ENCODE assay signal across 17 mouse cellular contexts in genomic region chr2:10757202-10757840, GRCm38 (mm10).
DNase-seq lines count a peak whose midpoint lies in the region; ATAC-seq and TF ChIP-seq lines count a peak whose summit lies in the region.
"Had no signal": no experiment of that assay in that cellular context is flagged by ENCODE, and none has a peak within 500 bp of the region (broad histone marks: within the 10 kb centered on the region; RNA-seq: fewer than 3 reads in every experiment).

No protein-coding gene starts in this region.

- no peak for DNase-seq in hindbrain, embryonic 11.5 days (ENCODE audit: low spot score)
- no peak for DNase-seq in hindbrain, embryonic 10.5 days (ENCODE audit: low spot score)
- DNase-seq in embryonic facial prominence, embryonic 10.5 days (ENCODE audit: low spot score), result peak; percentile 20
- DNase-seq in left cerebral cortex, postnatal 4 days, result no peak
- no peak for DNase-seq in stomach, postnatal 0 days (ENCODE audit: low spot score)
- DNase-seq: B cell, adult 2 months; cerebellum, adult 18-20 months; gastrocnemius, adult 2 months; heart, postnatal 4 days; kidney, postnatal 10 days; lung, adult 2 months had no signal

- H3K9ac ChIP-seq in hindbrain, embryonic 11.5 days (ENCODE audit: low read depth, low read length), result no peak overlapping the region
- H3K9ac ChIP-seq in hindbrain, embryonic 13.5 days, result no peak overlapping the region
- no peak overlapping the region for H3K9ac ChIP-seq in midbrain, embryonic 16.5 days (ENCODE audit: low read depth, low read length)
- H3K9ac ChIP-seq in stomach, postnatal 0 days (ENCODE audit: low read length), result no peak overlapping the region
- H3K9ac ChIP-seq: limb, embryonic 15.5 days had no signal

- no peak for TF ChIP-seq CTCF in stomach, postnatal 0 days (IDR thresholded peaks at IDR 0.05; ENCODE audit: low read depth)

- H3K27ac ChIP-seq in hindbrain, embryonic 11.5 days (ENCODE audit: low read depth, low read length), result no peak overlapping the region
- no peak overlapping the region for H3K27ac ChIP-seq in hindbrain, embryonic 10.5 days
- no peak overlapping the region for H3K27ac ChIP-seq in embryonic facial prominence, embryonic 10.5 days (replicated peaks)
- H3K27ac ChIP-seq in hindbrain, embryonic 13.5 days, result no peak overlapping the region
- H3K27ac ChIP-seq in midbrain, embryonic 16.5 days (ENCODE audit: low read length), result no peak overlapping the region
- no peak overlapping the region for H3K27ac ChIP-seq in stomach, postnatal 0 days (replicated peaks)
- H3K27ac ChIP-seq: gastrocnemius, adult 2 months; heart, embryonic 10.5 days; limb, embryonic 15.5 days had no signal

- no peak overlapping the region for H3K4me2 ChIP-seq in hindbrain, embryonic 11.5 days (replicated peaks; ENCODE audit: low read depth, low read length)
- no peak overlapping the region for H3K4me2 ChIP-seq in hindbrain, embryonic 13.5 days
- H3K4me2 ChIP-seq in midbrain, embryonic 16.5 days (ENCODE audit: low read length), result no peak overlapping the region
- H3K4me2 ChIP-seq in stomach, postnatal 0 days (replicated peaks; ENCODE audit: low read depth), result no peak overlapping the region
- H3K4me2 ChIP-seq: limb, embryonic 15.5 days had no signal

- no peak for TF ChIP-seq EP300 in stomach, postnatal 0 days (optimal IDR thresholded peaks at IDR 0.05)

- ATAC-seq in hindbrain, embryonic 11.5 days (ENCODE audit: low FRiP score), result peak; percentile 78
- peak; percentile 82 for ATAC-seq in hindbrain, embryonic 13.5 days (ENCODE audit: low FRiP score)
- ATAC-seq in midbrain, embryonic 16.5 days, result peak; percentile 79
- ATAC-seq in stomach, postnatal 0 days (ENCODE audit: low FRiP score, low TSS enrichment), result no peak
- ATAC-seq in frontal cortex, adult (ENCODE audit: low TSS enrichment), result no peak

- no peaks in the 10 kb centered on the region for H3K9me3 ChIP-seq in hindbrain, embryonic 11.5 days (ENCODE audit: control insufficient read depth, low read length)
- H3K9me3 ChIP-seq in hindbrain, embryonic 10.5 days, result no peaks in the 10 kb centered on the region
- H3K9me3 ChIP-seq in embryonic facial prominence, embryonic 10.5 days, result no peaks in the 10 kb centered on the region
- H3K9me3 ChIP-seq in hindbrain, embryonic 13.5 days, result no peaks in the 10 kb centered on the region
- no peaks in the 10 kb centered on the region for H3K9me3 ChIP-seq in midbrain, embryonic 16.5 days (replicated peaks; ENCODE audit: control insufficient read depth, low read length, poor library complexity, severe bottlenecking)
- no peaks in the 10 kb centered on the region for H3K9me3 ChIP-seq in stomach, postnatal 0 days (ENCODE audit: control insufficient read depth, low read length)
- H3K9me3 ChIP-seq: heart, embryonic 10.5 days; limb, embryonic 15.5 days had no signal

- H3K36me3 ChIP-seq in hindbrain, embryonic 11.5 days (ENCODE audit: control insufficient read depth, insufficient read depth, low read length), result no peaks in the 10 kb centered on the region
- H3K36me3 ChIP-seq in hindbrain, embryonic 10.5 days, result no peaks in the 10 kb centered on the region
- H3K36me3 ChIP-seq in embryonic facial prominence, embryonic 10.5 days (replicated peaks), result no peaks in the 10 kb centered on the region
- no peaks in the 10 kb centered on the region for H3K36me3 ChIP-seq in hindbrain, embryonic 13.5 days
- no peaks in the 10 kb centered on the region for H3K36me3 ChIP-seq in midbrain, embryonic 16.5 days (ENCODE audit: control insufficient read depth, insufficient read depth, low read length)
- no peaks in the 10 kb centered on the region for H3K36me3 ChIP-seq in stomach, postnatal 0 days (ENCODE audit: control insufficient read depth, insufficient read depth, low read length)
- H3K36me3 ChIP-seq: heart, embryonic 10.5 days; limb, embryonic 15.5 days had no signal

- 53% methylated on average over 8 of the region's 8 CpGs for WGBS in hindbrain, embryonic 11.5 days
- 66% methylated on average over 8 of the region's 8 CpGs for WGBS in hindbrain, embryonic 10.5 days
- 48% methylated on average over 8 of the region's 8 CpGs for WGBS in embryonic facial prominence, embryonic 10.5 days
- 37% methylated on average over 8 of the region's 8 CpGs for WGBS in hindbrain, embryonic 13.5 days
- WGBS in midbrain, embryonic 16.5 days, result 15% methylated on average over 8 of the region's 8 CpGs
- 38% methylated on average over 8 of the region's 8 CpGs for WGBS in stomach, postnatal 0 days

- H3K27me3 ChIP-seq in hindbrain, embryonic 11.5 days (ENCODE audit: control insufficient read depth, insufficient read depth, low read length), result no peaks in the 10 kb centered on the region
- H3K27me3 ChIP-seq in hindbrain, embryonic 10.5 days (ENCODE audit: insufficient read depth, poor library complexity, severe bottlenecking), result no peaks in the 10 kb centered on the region
- no peaks in the 10 kb centered on the region for H3K27me3 ChIP-seq in embryonic facial prominence, embryonic 10.5 days (replicated peaks; ENCODE audit: low read depth, poor library complexity, severe bottlenecking)
- H3K27me3 ChIP-seq in hindbrain, embryonic 13.5 days, result no peaks in the 10 kb centered on the region
- no peaks in the 10 kb centered on the region for H3K27me3 ChIP-seq in midbrain, embryonic 16.5 days (ENCODE audit: control insufficient read depth, insufficient read depth, low read depth, low read length)
- no peaks in the 10 kb centered on the region for H3K27me3 ChIP-seq in stomach, postnatal 0 days (ENCODE audit: control insufficient read depth, insufficient read depth, low read length)
- H3K27me3 ChIP-seq: limb, embryonic 15.5 days had no signal

- intact Hi-C loops in left cerebral cortex, postnatal 4 days (cut with DNase I), result no loop called here

- H3K4me1 ChIP-seq in hindbrain, embryonic 11.5 days (replicated peaks; ENCODE audit: control insufficient read depth, insufficient read depth, low read length), result no peaks in the 10 kb centered on the region
- H3K4me1 ChIP-seq in hindbrain, embryonic 10.5 days (replicated peaks), result no peaks in the 10 kb centered on the region; the same call in 1 of the 2 replicates
- H3K4me1 ChIP-seq in embryonic facial prominence, embryonic 10.5 days, result peaks cover 15% of the 10 kb centered on the region; the same call in 1 of the 2 replicates
- peaks cover 10% of the 10 kb centered on the region for H3K4me1 ChIP-seq in hindbrain, embryonic 13.5 days (replicated peaks)
- H3K4me1 ChIP-seq in midbrain, embryonic 16.5 days (ENCODE audit: control insufficient read depth, insufficient read depth, low read length), result peaks cover 5% of the 10 kb centered on the region; the same call in 1 of the 2 replicates
- no peaks in the 10 kb centered on the region for H3K4me1 ChIP-seq in stomach, postnatal 0 days (replicated peaks; ENCODE audit: control insufficient read depth, insufficient read depth)

- H3K4me3 ChIP-seq in hindbrain, embryonic 11.5 days (ENCODE audit: low read depth, low read length), result no peak overlapping the region
- no peak overlapping the region for H3K4me3 ChIP-seq in hindbrain, embryonic 10.5 days
- no peak overlapping the region for H3K4me3 ChIP-seq in embryonic facial prominence, embryonic 10.5 days
- H3K4me3 ChIP-seq in hindbrain, embryonic 13.5 days, result no peak overlapping the region
- H3K4me3 ChIP-seq in midbrain, embryonic 16.5 days (ENCODE audit: low read depth, low read length), result no peak overlapping the region
- no peak overlapping the region for H3K4me3 ChIP-seq in stomach, postnatal 0 days (ENCODE audit: low read depth, low read length)
- H3K4me3 ChIP-seq: erythroblast, embryonic 14.5 days; gastrocnemius, adult 2 months; heart, embryonic 10.5 days; limb, embryonic 15.5 days had no signal

Comparison
In these comparisons a context has a peak if more than half of its experiments do, and no peak if none do; other contexts are left out.
1. ATAC-seq: peak in hindbrain, embryonic 11.5 days (single experiment), hindbrain, embryonic 13.5 days (single experiment) and midbrain, embryonic 16.5 days (single experiment); none in stomach, postnatal 0 days (single experiment) and frontal cortex, adult (single experiment).